Mouse (Mus musculus) heart, embryonic 10.5 days (tissue): ENCODE data around the gene Itih5. TPM values are rescaled to one million over a fixed set of nuclear protein-coding genes. Genes with fewer than 3 reads are reported as not detected.

Experiments
- DNase-seq: peaks from one replicate; pipeline ENCODE4 v3.0.0-alpha.2; 2017; ENCODE audit warnings: low spot score
- H3K27ac ChIP-seq: fragments of 300-500 bp; sonication (generic); 2 replicates; pipeline ENCODE4 v1.5.1; 2016; ENCODE audit warnings: mild to moderate bottlenecking
- H3K27me3 ChIP-seq: fragments of 300-500 bp; sonication (generic); 2 replicates; pipeline ENCODE4 v1.6.1; 2016; ENCODE audit warnings: mild to moderate bottlenecking; ENCODE audit not compliant: poor library complexity, insufficient read depth, severe bottlenecking
- H3K36me3 ChIP-seq: fragments of 300-500 bp; sonication (generic); 2 replicates; pipeline ENCODE4 v1.6.1; 2016; ENCODE audit warnings: mild to moderate bottlenecking, moderate library complexity
- H3K4me1 ChIP-seq: fragments of 300-500 bp; sonication (generic); 2 replicates; pipeline ENCODE4 v1.6.1; 2016; ENCODE audit warnings: mild to moderate bottlenecking
- H3K4me3 ChIP-seq: fragments of 300-500 bp; sonication (generic); 2 replicates; pipeline ENCODE4 v1.5.1; 2016; ENCODE audit warnings: mild to moderate bottlenecking, moderate library complexity
- H3K9me3 ChIP-seq: fragments of 300-500 bp; sonication (generic); 2 replicates; pipeline ENCODE4 v1.6.1; 2016; ENCODE audit warnings: mild to moderate bottlenecking, moderate library complexity
- WGBS: fragments of 180-500 bp; shearing (Covaris S2); methylation state at CpG from one replicate; pipeline ENCODE4 v1.1.7; 2016; 5-methylcytosine and 5-hydroxymethylcytosine counted together
- polyA plus RNA-seq: library from polyadenylated mRNA; unstranded; fragments of >200 nt; fragmentation: Nextera tagmentation; extraction: Ambion mirVana; gene quantifications from 2 replicates; pipeline ENCODE4 v1.2.1, GENCODE M21; 2016

The Itih5 gene
- polyA plus RNA-seq, 1 experiment from 2014 or later = 4.7 TPM

DNA sequence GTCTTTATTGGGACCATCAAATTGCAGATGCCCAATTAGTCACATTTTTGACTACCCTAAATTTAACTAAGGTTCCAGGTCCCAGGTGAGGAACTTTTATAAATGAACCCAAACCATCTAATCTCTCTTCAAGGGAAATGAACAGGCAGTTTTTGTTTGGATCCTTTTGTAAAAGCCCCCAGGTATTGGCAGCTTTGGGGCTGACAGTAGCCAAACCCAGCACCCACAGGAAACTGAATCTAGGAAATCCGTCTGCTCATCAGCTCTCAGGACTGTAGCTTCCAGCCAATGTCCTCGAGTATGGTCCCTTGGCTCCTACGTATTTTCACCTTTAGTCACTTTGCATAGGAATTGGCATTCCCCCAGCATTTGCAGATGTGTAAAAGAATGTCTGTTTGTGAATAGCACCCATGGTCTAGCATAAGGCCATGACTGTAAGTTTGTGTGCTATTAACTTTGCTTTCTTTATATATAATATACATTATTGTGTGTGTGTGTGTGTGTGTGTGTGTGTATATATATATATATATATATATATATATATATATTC is 47.4 kb downstream of the Itih5 start:
- no peak for DNase-seq
- Histone ChIP-seq H3K36me3 (no peaks in the 10 kb centered on the region), H3K4me3 (no peak overlapping the region), H3K27me3 (no peaks in the 10 kb centered on the region), H3K27ac (no peak overlapping the region), H3K9me3 (no peaks in the 10 kb centered on the region), H3K4me1 (no peaks in the 10 kb centered on the region)
- 64% methylated on average over 3 of the region's 3 CpGs for WGBS

DNA sequence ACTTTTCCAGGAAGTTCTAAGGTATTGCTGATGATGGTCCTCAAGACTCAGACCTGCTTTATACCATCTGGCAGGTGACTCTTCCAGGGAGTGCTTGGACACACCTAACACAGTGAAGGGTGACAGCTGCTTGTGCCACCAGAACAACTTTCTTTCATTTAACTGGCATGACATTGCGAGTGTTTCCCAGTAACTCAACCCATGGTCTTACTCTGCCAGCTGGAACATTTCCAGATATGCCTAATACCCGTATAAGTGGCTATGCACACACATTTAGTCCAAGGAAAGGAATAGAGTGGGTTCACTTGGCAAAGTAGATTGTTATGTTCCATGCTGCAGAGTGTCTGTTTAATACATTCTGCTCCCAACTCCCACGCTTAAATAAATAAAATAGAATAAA is 50.9 kb downstream of the Itih5 start:
- no peak overlapping the region for H3K4me3 ChIP-seq
- no peaks in the 10 kb centered on the region for H3K9me3 ChIP-seq
- WGBS = 81% methylated on average over 3 of the region's 3 CpGs
- no peaks in the 10 kb centered on the region for H3K4me1 ChIP-seq
- no peaks in the 10 kb centered on the region for H3K36me3 ChIP-seq
- no peak for DNase-seq
- H3K27me3 ChIP-seq = no peaks in the 10 kb centered on the region
- no peak overlapping the region for H3K27ac ChIP-seq

DNA sequence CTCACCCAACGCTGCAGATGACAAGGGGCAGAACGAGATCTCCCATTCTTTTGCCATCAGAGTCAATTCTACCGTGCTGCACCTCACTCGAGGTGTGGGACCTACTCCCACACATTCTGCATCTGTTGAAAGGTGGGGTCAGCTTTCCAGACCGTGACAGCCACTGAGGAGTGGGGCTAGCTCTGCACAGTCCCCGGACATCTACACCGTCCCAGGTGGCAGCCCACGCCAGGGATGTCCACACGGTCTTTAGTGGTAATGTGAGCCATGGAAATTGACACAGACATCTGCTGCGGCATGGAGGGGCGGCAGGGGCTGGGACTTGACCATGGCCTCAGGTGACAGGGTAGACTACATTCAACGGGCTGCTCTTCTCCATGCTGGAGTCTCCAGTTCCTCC is 60.1 kb downstream of the Itih5 start:
- DNase-seq = no peak
- H3K4me1 ChIP-seq = no peaks in the 10 kb centered on the region
- no peaks in the 10 kb centered on the region for H3K36me3 ChIP-seq
- 84% methylated on average over 12 of the region's 12 CpGs for WGBS
- no peak overlapping the region for H3K27ac ChIP-seq
- no peak overlapping the region for H3K4me3 ChIP-seq
- H3K9me3 ChIP-seq = no peaks in the 10 kb centered on the region
- no peaks in the 10 kb centered on the region for H3K27me3 ChIP-seq

DNA sequence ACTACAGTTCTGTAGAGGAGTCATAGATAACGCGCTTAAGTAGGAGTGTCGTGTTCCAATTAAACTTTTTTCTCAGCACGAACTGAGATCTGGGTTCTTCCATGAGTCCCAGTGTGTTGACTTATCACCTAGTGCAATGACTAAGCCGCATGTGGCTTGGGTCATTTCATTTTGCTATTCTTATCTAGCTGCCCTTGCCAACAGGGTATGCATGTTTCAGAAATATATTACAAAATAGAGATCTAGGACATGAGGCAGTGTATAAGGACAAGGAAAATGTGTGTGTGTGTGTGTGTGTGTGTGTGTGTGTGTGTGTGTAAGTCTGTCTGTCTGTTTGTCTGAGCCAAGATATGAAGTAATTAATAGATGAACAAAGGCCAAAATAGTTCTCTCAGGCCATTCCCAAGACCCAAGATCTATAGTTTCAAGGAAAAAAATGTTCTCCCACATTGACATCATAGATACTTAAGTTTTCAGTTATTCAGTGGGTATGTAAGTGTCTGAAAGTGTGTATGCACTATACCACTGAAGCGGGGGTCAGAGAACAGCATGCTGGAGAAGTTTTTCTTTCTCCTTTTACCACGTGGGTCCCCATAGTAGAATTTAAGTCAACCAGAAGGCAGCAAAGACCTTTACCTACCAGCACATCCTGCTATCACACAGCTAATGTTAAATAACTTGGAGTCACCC is 62.6 kb downstream of the Itih5 start:
- no peak for DNase-seq
- no peaks in the 10 kb centered on the region for H3K27me3 ChIP-seq
- WGBS = 75% methylated on average over 7 of the region's 7 CpGs
- no peaks in the 10 kb centered on the region for H3K9me3 ChIP-seq
- H3K4me1 ChIP-seq = no peaks in the 10 kb centered on the region
- no peak overlapping the region for H3K27ac ChIP-seq
- H3K36me3 ChIP-seq = no peaks in the 10 kb centered on the region
- H3K4me3 ChIP-seq = no peak overlapping the region

DNA sequence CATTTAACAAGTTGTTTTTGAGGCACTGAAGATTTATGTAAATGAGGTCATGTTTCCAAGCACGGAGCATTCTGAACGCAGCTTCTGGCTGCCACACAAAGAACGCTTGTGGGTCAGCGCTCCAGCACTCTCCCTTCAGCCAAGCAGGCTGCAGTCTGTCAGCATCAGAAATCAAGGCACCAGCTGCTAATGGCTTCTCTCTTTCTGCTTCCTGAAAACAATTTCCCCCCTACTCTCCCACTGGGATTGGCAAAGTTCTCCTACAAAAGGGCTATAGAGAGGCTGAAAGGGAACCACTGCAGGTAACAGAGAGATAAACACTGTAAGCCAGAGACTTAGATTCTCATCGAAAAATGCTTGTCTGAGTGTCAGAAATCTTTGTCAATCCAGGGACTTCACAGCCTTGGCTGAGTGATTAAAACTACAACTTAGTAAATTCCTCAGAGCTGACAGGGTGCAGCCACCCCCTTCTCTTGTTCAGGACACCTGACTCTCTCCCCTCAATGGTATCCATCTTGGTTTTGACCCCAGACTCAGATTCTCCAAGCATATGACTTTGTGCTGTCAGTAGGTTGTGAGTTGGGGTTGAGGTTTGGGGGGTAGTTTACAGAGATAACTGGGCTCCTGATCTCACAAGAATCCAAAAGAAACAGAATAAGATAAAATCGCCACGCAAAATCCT is 63.3 kb downstream of the Itih5 start:
- no peak for DNase-seq
- H3K27ac ChIP-seq = no peak overlapping the region
- 45% methylated on average over 7 of the region's 7 CpGs for WGBS

DNA sequence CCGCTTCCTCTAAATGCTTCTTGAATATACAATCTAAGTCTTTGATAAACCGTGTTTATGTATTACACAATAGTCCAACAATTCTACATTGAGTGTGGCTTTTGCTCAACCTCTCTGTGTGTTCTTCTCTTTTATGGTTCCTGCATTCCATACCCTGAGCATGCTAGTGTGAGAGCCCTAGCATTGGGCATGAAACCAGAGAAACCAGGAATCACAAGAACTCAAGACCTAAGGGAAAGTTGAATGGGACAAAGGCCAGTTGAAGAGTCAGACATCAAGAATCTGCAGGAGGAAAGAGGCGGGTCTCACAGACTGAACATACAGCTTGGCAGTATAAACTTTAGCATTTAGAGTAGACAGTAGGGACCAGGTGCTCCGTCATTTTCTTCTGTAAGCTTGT is 68.5 kb downstream of the Itih5 start:
- Histone ChIP-seq H3K27me3 (no peaks in the 10 kb centered on the region), H3K9me3 (no peaks in the 10 kb centered on the region), H3K36me3 (no peaks in the 10 kb centered on the region), H3K27ac (no peak overlapping the region), H3K4me3 (no peak overlapping the region), H3K4me1 (no peaks in the 10 kb centered on the region)
- DNase-seq = no peak
- 72% methylated on average over 4 of the region's 4 CpGs for WGBS

More for the DNA sequence above, 63.3 kb downstream of the Itih5 start:
- no peaks in the 10 kb centered on the region for H3K36me3 ChIP-seq
- no peaks in the 10 kb centered on the region for H3K27me3 ChIP-seq
- no peaks in the 10 kb centered on the region for H3K9me3 ChIP-seq
- no peak overlapping the region for H3K4me3 ChIP-seq
- H3K4me1 ChIP-seq = no peaks in the 10 kb centered on the region

DNA sequence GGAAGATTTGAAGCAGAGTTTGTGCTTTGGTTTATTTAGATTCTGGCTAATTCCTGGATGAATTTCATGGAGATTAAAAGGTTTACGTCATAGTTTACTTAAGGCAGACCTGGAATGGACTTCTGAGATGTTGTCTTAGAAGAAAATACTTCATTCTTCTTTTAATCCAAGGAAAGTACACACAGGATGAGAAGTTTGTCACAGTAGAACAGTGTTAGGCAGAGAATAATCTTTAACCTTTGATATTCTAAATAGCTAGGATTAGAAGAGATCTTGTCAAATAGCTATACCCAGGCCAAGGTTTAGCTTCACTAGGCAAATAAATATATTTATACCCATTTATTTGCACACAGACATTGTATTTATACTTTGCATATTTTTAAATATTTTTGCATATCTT is 73.5 kb downstream of the Itih5 start:
- Histone ChIP-seq H3K27me3 (no peaks in the 10 kb centered on the region), H3K27ac (no peak overlapping the region), H3K4me1 (no peaks in the 10 kb centered on the region), H3K36me3 (no peaks in the 10 kb centered on the region), H3K9me3 (no peaks in the 10 kb centered on the region), H3K4me3 (no peak overlapping the region)
- no peak for DNase-seq
- WGBS = 95% methylated on average over 1 of the region's 1 CpGs

DNA sequence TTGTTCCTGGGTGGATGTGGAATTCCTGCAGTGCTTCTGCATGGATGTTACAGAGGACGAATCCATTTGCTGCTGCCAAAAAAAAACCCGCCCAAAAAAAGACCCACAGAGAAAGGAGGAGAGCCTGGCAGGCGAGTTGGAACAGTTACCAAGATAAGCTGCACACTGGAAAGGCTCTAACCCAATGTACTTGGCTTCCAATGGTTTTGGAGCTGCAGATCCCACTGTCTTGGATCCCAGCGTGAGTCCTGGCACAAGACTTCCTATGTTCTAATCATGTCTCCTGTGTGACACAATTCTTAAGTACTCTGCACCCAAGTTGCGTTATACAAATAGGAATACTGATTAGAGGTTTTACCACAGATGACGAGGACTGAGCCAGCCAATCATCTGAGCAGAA is 78.6 kb downstream of the Itih5 start:
- no peak for DNase-seq
- Histone ChIP-seq H3K27ac (no peak overlapping the region), H3K4me3 (no peak overlapping the region), H3K36me3 (no peaks in the 10 kb centered on the region), H3K27me3 (no peaks in the 10 kb centered on the region), H3K9me3 (no peaks in the 10 kb centered on the region), H3K4me1 (no peaks in the 10 kb centered on the region)
- 60% methylated on average over 6 of the region's 6 CpGs for WGBS

DNA sequence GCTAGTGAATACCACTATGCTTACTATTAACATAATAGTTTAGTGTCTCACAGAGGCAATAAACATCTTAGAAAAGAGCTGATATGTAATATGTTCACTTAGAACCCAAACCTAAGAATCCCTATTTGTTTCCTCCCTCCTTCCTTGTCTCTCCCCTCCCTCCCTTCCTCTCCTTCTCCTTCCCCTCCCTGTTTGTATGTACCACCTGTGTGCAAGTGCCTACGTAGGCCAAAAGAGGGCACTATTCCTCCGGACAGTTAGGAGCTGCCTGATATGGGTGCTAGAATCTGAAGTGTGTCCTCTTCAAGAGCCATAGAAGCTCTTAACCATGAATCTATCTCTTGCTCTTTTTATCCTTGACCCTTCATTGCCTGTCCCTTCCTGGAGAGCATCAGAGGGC is 83.2 kb downstream of the Itih5 start:
- 83% methylated on average over 2 of the region's 2 CpGs for WGBS
- no peaks in the 10 kb centered on the region for H3K4me1 ChIP-seq
- H3K36me3 ChIP-seq = no peaks in the 10 kb centered on the region
- no peak overlapping the region for H3K27ac ChIP-seq
- H3K4me3 ChIP-seq = no peak overlapping the region
- H3K9me3 ChIP-seq = no peaks in the 10 kb centered on the region
- DNase-seq = no peak
- no peaks in the 10 kb centered on the region for H3K27me3 ChIP-seq

DNA sequence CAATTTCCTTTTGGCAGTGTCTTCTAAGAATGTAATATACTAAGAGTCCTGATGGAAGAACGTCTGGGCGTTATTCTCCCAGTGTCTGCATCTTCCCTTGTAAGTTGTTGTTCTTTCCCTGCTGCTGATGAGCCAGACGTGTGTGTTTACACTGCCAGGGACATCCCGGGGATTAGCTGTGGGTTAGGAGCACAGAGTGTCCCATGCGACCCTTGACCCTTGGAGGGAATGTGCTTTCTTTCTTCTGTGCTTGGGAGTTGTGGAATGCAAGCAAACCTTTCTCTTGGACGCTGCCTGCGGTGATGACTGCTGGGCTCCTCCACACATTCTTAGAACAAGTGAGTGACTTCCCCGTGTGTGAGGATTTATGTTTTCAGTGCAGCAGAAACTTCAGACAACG is 89.6 kb downstream of the Itih5 start:
- Histone ChIP-seq H3K4me3 (no peak overlapping the region), H3K27ac (no peak overlapping the region), H3K4me1 (peaks cover 4% of the 10 kb centered on the region), H3K36me3 (no peaks in the 10 kb centered on the region), H3K9me3 (no peaks in the 10 kb centered on the region), H3K27me3 (no peaks in the 10 kb centered on the region)
- 12% methylated on average over 9 of the region's 9 CpGs for WGBS
- DNase-seq = no peak

DNA sequence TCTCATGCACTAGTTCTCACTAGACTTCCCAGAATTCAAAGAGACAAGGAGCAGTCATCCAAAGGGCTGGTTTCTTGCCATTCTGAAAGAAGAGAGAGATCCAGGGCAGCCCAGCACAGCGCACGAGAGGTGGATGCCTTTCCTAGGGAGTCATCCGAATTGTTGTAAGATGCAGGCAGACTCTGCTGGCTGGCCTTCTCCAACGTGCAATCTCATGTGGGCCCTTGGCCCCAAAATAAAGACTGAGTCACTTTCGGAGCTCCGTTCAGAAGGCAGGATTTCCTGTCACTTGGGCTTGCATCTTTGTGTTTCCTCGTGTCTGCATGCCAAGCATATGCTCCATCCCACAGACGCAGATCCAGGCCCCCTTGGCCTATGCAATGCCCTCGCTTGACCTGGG is 97.1 kb downstream of the Itih5 start:
- WGBS = 57% methylated on average over 9 of the region's 9 CpGs
- Histone ChIP-seq H3K4me3 (no peak overlapping the region), H3K4me1 (0 out of 2 replicates have a peak, but pooled peaks cover 4% of the 10 kb centered on the region), H3K9me3 (no peaks in the 10 kb centered on the region), H3K27ac (no peak overlapping the region), H3K27me3 (no peaks in the 10 kb centered on the region), H3K36me3 (no peaks in the 10 kb centered on the region)
- DNase-seq = no peak

DNA sequence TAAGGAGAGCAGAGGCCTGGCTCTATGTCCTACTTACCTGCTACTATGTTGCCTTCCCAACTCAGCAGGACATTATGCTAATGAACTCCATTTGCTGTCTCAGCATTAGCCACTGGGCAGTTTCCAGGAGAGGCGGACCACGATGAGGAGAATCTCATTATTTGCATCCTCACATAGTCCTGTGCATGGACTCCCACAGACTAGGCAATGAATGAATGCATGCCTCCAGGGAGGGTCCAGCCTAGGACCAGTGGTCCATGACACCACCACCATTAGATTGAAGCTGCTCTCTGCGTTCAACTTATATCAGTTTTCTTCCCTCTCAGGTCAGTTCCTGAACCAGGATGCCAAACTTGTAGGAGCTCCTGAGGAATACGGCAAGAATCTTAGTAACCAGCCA is 97.6 kb downstream of the Itih5 start:
- DNase-seq = no peak
- 69% methylated on average over 4 of the region's 4 CpGs for WGBS
- no peaks in the 10 kb centered on the region for H3K9me3 ChIP-seq

DNA sequence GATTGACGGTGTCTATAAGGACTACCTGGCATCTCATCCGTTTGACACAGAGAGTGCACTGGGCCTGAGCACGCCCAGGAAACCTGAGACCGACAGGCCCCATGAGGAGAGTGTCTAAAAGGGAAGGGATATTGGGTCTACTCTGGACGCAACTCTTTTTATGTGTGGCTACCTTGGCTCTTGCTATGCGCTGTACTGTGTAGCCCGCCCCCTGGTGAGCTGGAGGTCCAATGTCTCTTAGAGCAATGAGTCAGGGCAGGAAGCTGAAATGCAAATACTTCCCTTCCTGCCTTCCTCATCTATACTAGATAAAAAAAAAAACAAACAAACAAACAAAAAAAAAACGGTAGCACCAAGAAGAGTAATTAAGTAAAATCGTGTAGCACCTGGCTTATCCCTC is 98.1 kb downstream of the Itih5 start:
- DNase-seq = no peak
- Histone ChIP-seq H3K36me3 (no peaks in the 10 kb centered on the region), H3K4me3 (no peak overlapping the region), H3K9me3 (no peaks in the 10 kb centered on the region), H3K27ac (no peak overlapping the region), H3K4me1 (0 out of 2 replicates have a peak, but pooled peaks cover 4% of the 10 kb centered on the region), H3K27me3 (no peaks in the 10 kb centered on the region)
- 84% methylated on average over 9 of the region's 9 CpGs for WGBS

More for the DNA sequence above, 97.6 kb downstream of the Itih5 start:
- Histone ChIP-seq H3K27ac (no peak overlapping the region), H3K27me3 (no peaks in the 10 kb centered on the region), H3K4me3 (no peak overlapping the region), H3K36me3 (no peaks in the 10 kb centered on the region), H3K4me1 (0 out of 2 replicates have a peak, but pooled peaks cover 4% of the 10 kb centered on the region)
